Mouse (Mus musculus) hindbrain, embryonic 14.5 days (tissue): ENCODE measurements at regions not wholly inside any gene's neighbourhood (a gene's known extent, or its start where the extent isn't known, plus 50 kb on each side); places are given as distances from the start of the nearest gene placed in this dataset.
A peak's percentile ranks its signal among the peaks of the same experiment; 100 is the strongest.

Experiments
- ATAC-seq: fragments of 200-750 bp; cut with Nextera tagmentation; 2 replicates; pipeline ENCODE4 v1.8.0; 2017; ENCODE audit warnings: moderate number of reproducible peaks, mild to moderate bottlenecking, moderate TSS enrichment, moderate library complexity; ENCODE audit not compliant: low FRiP score
- DNase-seq: peaks from one replicate; pipeline ENCODE4 v3.0.0-alpha.2; 2015; ENCODE audit warnings: low spot score
- H3K27ac ChIP-seq: fragments of 300-500 bp; sonication (generic); 2 replicates; pipeline ENCODE4 v1.5.1; 2014; ENCODE audit warnings: mild to moderate bottlenecking, moderate library complexity
- H3K27me3 ChIP-seq: fragments of 300-500 bp; sonication (generic); 2 replicates; pipeline ENCODE4 v1.6.1; 2014; ENCODE audit warnings: mild to moderate bottlenecking, low read length, mixed read lengths; ENCODE audit not compliant: control insufficient read depth, insufficient read depth
- H3K36me3 ChIP-seq: fragments of 300-500 bp; sonication (generic); replicated peaks from 2 replicates; pipeline ENCODE4 v1.6.1; 2014; ENCODE audit not compliant: control insufficient read depth, insufficient read depth
- H3K4me1 ChIP-seq: fragments of 300-500 bp; sonication (generic); replicated peaks from 2 replicates; pipeline ENCODE4 v1.6.1; 2014; ENCODE audit warnings: antibody characterized with exemption, low read length, mixed read lengths; ENCODE audit not compliant: control insufficient read depth, insufficient read depth
- H3K4me2 ChIP-seq: fragments of 300-500 bp; sonication (generic); replicated peaks from 2 replicates; pipeline ENCODE4 v1.6.1; 2014; ENCODE audit warnings: mild to moderate bottlenecking, moderate library complexity
- H3K4me3 ChIP-seq: fragments of 300-500 bp; sonication (generic); replicated peaks from 2 replicates; pipeline ENCODE4 v1.5.1; 2014; ENCODE audit warnings: mild to moderate bottlenecking, low read length
- H3K9ac ChIP-seq: fragments of 300-500 bp; sonication (generic); 2 replicates; pipeline ENCODE4 v1.6.1; 2014
- H3K9me3 ChIP-seq: fragments of 300-500 bp; sonication (generic); 2 replicates; pipeline ENCODE4 v1.6.1; 2016; ENCODE audit warnings: low read length; ENCODE audit not compliant: control insufficient read depth
- WGBS: fragments of 180-500 bp; shearing (Covaris S2); extraction: QIAGEN DNeasy Blood & Tissue Kit; methylation state at CpG from one replicate; pipeline ENCODE4 v1.1.7; 2014; 5-methylcytosine and 5-hydroxymethylcytosine counted together

GRCm38 (mm10) chr12:15262165-15262564 is 554.6 kb downstream of the Trib2 start:
- WGBS: 87% methylated on average over 1 of the region's 1 CpGs
- ATAC-seq: no peak
- DNase-seq: no peak

GRCm38 (mm10) chr12:15261604-15262003 is 555.1 kb downstream of the Trib2 start:
- Histone ChIP-seq H3K27ac (no peak overlapping the region), H3K9me3 (no peaks in the 10 kb centered on the region), H3K27me3 (no peaks in the 10 kb centered on the region), H3K9ac (no peak overlapping the region), H3K4me2 (no peak overlapping the region), H3K4me3 (no peak overlapping the region), H3K4me1 (no peaks in the 10 kb centered on the region), H3K36me3 (no peaks in the 10 kb centered on the region)
- ATAC-seq (no peak), DNase-seq (no peak)
- WGBS: 92% methylated on average over 1 of the region's 1 CpGs

More at GRCm38 (mm10) chr12:15262165-15262564, 554.6 kb downstream of the Trib2 start:
- no peak overlapping the region for H3K4me3 ChIP-seq
- no peaks in the 10 kb centered on the region for H3K36me3 ChIP-seq
- H3K9me3 ChIP-seq: no peaks in the 10 kb centered on the region
- no peaks in the 10 kb centered on the region for H3K4me1 ChIP-seq
- H3K27ac ChIP-seq: no peak overlapping the region
- no peaks in the 10 kb centered on the region for H3K27me3 ChIP-seq
- no peak overlapping the region for H3K4me2 ChIP-seq
- no peak overlapping the region for H3K9ac ChIP-seq

- ATAC-seq (peak; percentile 69; the same call in 1 of the 2 replicates), DNase-seq (no peak)
- 33% methylated on average over 2 of the region's 2 CpGs for WGBS
- Histone ChIP-seq H3K36me3 (no peaks in the 10 kb centered on the region), H3K9ac (no peak overlapping the region), H3K27ac (no peak overlapping the region), H3K27me3 (no peaks in the 10 kb centered on the region), H3K4me3 (no peak overlapping the region), H3K4me1 (no peaks in the 10 kb centered on the region), H3K4me2 (no peak overlapping the region), H3K9me3 (no peaks in the 10 kb centered on the region)
Measured at GRCm38 (mm10) chr12:15260907-15261415, 555.8 kb downstream of the Trib2 start.

GRCm38 (mm10) chr12:15244966-15245365 is 571.8 kb downstream of the Trib2 start:
- Histone ChIP-seq H3K9ac (no peak overlapping the region), H3K36me3 (no peaks in the 10 kb centered on the region), H3K4me3 (no peak overlapping the region), H3K9me3 (no peaks in the 10 kb centered on the region), H3K27me3 (no peaks in the 10 kb centered on the region), H3K4me2 (no peak overlapping the region), H3K27ac (no peak overlapping the region), H3K4me1 (no peaks in the 10 kb centered on the region)
- WGBS: 67% methylated on average over 4 of the region's 4 CpGs
- ATAC-seq (no peak), DNase-seq (no peak)

- Histone ChIP-seq H3K4me1 (0 out of 2 replicates have a peak, but pooled peaks cover 4% of the 10 kb centered on the region), H3K9ac (no peak overlapping the region), H3K4me3 (no peak overlapping the region), H3K36me3 (no peaks in the 10 kb centered on the region), H3K9me3 (no peaks in the 10 kb centered on the region), H3K27me3 (no peaks in the 10 kb centered on the region), H3K4me2 (no peak overlapping the region), H3K27ac (no peak overlapping the region)
- WGBS: 74% methylated on average over 5 of the region's 5 CpGs
- peak; percentile 72; the same call in 1 of the 2 replicates for ATAC-seq
- no peak for DNase-seq
Measured at GRCm38 (mm10) chr12:15222497-15223170, 594.1 kb downstream of the Trib2 start.

GRCm38 (mm10) chr12:15218504-15218903 is 598.2 kb downstream of the Trib2 start:
- Histone ChIP-seq H3K9ac (peak overlapping the region; percentile 28), H3K4me2 (peak overlapping the region; percentile 46), H3K36me3 (no peaks in the 10 kb centered on the region), H3K27ac (no peak overlapping the region), H3K4me3 (peak overlapping the region; percentile 13; the same call in 1 of the 2 replicates), H3K9me3 (no peaks in the 10 kb centered on the region), H3K4me1 (peaks cover 12% of the 10 kb centered on the region; the same call in 1 of the 2 replicates), H3K27me3 (no peaks in the 10 kb centered on the region)
- 10% methylated on average over 8 of the region's 8 CpGs for WGBS
- peak; percentile 52 for DNase-seq
- ATAC-seq: peak; percentile 78; the same call in 1 of the 2 replicates

- Histone ChIP-seq H3K27me3 (no peaks in the 10 kb centered on the region), H3K36me3 (no peaks in the 10 kb centered on the region), H3K4me1 (peaks cover 12% of the 10 kb centered on the region; the same call in 1 of the 2 replicates), H3K4me3 (no peak overlapping the region), H3K4me2 (no peak overlapping the region), H3K9me3 (no peaks in the 10 kb centered on the region), H3K9ac (no peak overlapping the region), H3K27ac (peak overlapping the region; percentile 7; the same call in 1 of the 2 replicates)
- ATAC-seq (0 out of 2 replicates have a peak, but pooled peaks have one; percentile 9), DNase-seq (peak; percentile 52)
- 37% methylated on average over 3 of the region's 3 CpGs for WGBS
Measured at GRCm38 (mm10) chr12:15216180-15216579, 600.5 kb downstream of the Trib2 start.

GRCm38 (mm10) chr12:15174411-15175041 is 642.2 kb downstream of the Trib2 start:
- no peak overlapping the region for H3K4me2 ChIP-seq
- no peak overlapping the region for H3K9ac ChIP-seq
- no peaks in the 10 kb centered on the region for H3K4me1 ChIP-seq
- H3K36me3 ChIP-seq: no peaks in the 10 kb centered on the region
- 45% methylated on average over 6 of the region's 6 CpGs for WGBS
- ATAC-seq (peak; percentile 62; the same call in 1 of the 2 replicates), DNase-seq (peak; percentile 41)
- no peak overlapping the region for H3K4me3 ChIP-seq
- H3K9me3 ChIP-seq: no peaks in the 10 kb centered on the region
- no peak overlapping the region for H3K27ac ChIP-seq
- no peaks in the 10 kb centered on the region for H3K27me3 ChIP-seq

- 95% methylated on average over 5 of the region's 5 CpGs for WGBS
- no peak overlapping the region for H3K27ac ChIP-seq
Measured at GRCm38 (mm10) chr12:15162605-15163004, 654.1 kb downstream of the Trib2 start.

More at GRCm38 (mm10) chr12:15162605-15163004, 654.1 kb downstream of the Trib2 start:
- Histone ChIP-seq H3K4me3 (no peak overlapping the region), H3K4me2 (no peak overlapping the region), H3K27me3 (no peaks in the 10 kb centered on the region), H3K4me1 (no peaks in the 10 kb centered on the region), H3K9ac (no peak overlapping the region), H3K36me3 (no peaks in the 10 kb centered on the region), H3K9me3 (no peaks in the 10 kb centered on the region)
- DNase-seq: no peak
- ATAC-seq: no peak
